Mouse (Mus musculus) cerebellum, adult 2 months (tissue): ENCODE data around the gene Plb1.

Experiments used
- CTCF ChIP-seq: fragments of 200-500 bp; IDR thresholded peaks from 2 replicates; pipeline ENCODE4 v1.5.1; 2011; ENCODE audit warnings: low read depth, mild to moderate bottlenecking, control low read depth, low read length, moderate library complexity, borderline replicate concordance; ENCODE audit not compliant: insufficient read depth
- POLR2A ChIP-seq: fragments of 200-500 bp; IDR thresholded peaks from 2 replicates; pipeline ENCODE4 v1.6.1; 2011; ENCODE audit warnings: low read length, control low read depth, borderline replicate concordance; ENCODE audit not compliant: insufficient read depth

GRCm38 (mm10) chr5:32311589-32312166 is 79.2 kb downstream of the Plb1 start:
- no peak for TF ChIP-seq POLR2A
- TF ChIP-seq CTCF: no peak
